Mouse (Mus musculus) testis, adult 2 months (tissue): ENCODE measurements around the gene Frmd5.

Source experiments
- CTCF ChIP-seq: fragments of 200-500 bp; IDR thresholded peaks from 2 replicates; pipeline ENCODE4 v1.5.1; 2012; ENCODE audit warnings: low read depth, mild to moderate bottlenecking, inconsistent platforms, low read length, moderate library complexity; ENCODE audit not compliant: control insufficient read depth, insufficient read depth, insufficient replicate concordance
- POLR2A ChIP-seq: fragments of 200-500 bp; IDR thresholded peaks from 2 replicates; pipeline ENCODE4 v1.6.1; 2012; ENCODE audit warnings: low read depth, mild to moderate bottlenecking, inconsistent platforms, low read length, moderate library complexity; ENCODE audit not compliant: control insufficient read depth

GRCm38 (mm10) chr2:121655966-121656365 is 150.9 kb downstream of the Frmd5 start:
- TF ChIP-seq CTCF (no peak), POLR2A (no peak)
